Mouse (Mus musculus): ENCODE results near the gene Arhgef19.

GRCm38 (mm10) chr4:141238492-141239387 is 559 bp upstream of the Arhgef19 start:
- TF ChIP-seq CTCF (IDR thresholded peaks at IDR 0.05; ENCODE audit: extremely low read depth, insufficient read depth, low read length) (no peak), POLR2A (IDR thresholded peaks at IDR 0.05; ENCODE audit: extremely low read depth, insufficient read depth, low read length) (no peak)
